Mouse (Mus musculus): ENCODE results near the gene Sdhaf2. TPM values are rescaled to one million over a fixed set of nuclear protein-coding genes. Genes with fewer than 3 reads are reported as not detected.

The Sdhaf2 gene
- polyA plus RNA-seq, 1 experiment = 65.1 TPM

- H3K27ac ChIP-seq (ENCODE audit: insufficient read depth, low read length) = no peak overlapping the region
- H3K4me1 ChIP-seq (ENCODE audit: control insufficient read depth, insufficient read depth, low read length) = peaks cover 2% of the 10 kb centered on the region; the same call in 1 of the 2 replicates
- TF ChIP-seq POLR2A (IDR thresholded peaks at IDR 0.05; ENCODE audit: extremely low read depth, insufficient read depth, low read length) = no peak
- no peak for TF ChIP-seq CTCF (IDR thresholded peaks at IDR 0.05; ENCODE audit: extremely low read depth, insufficient read depth, low read length)
- no peak overlapping the region for H3K4me3 ChIP-seq (ENCODE audit: insufficient read depth, low read length)
Measured at GRCm38 (mm10) chr19:10469171-10469658, 56.7 kb downstream of the Sdhaf2 start.

GRCm38 (mm10) chr19:10464427-10464826 lies 61.5 kb downstream of the Sdhaf2 start:
- H3K4me1 ChIP-seq (ENCODE audit: control insufficient read depth, insufficient read depth, low read length) = peaks cover 2% of the 10 kb centered on the region; the same call in 1 of the 2 replicates
- H3K27ac ChIP-seq (ENCODE audit: insufficient read depth, low read length) = no peak overlapping the region
- TF ChIP-seq POLR2A (IDR thresholded peaks at IDR 0.05; ENCODE audit: extremely low read depth, insufficient read depth, low read length) (no peak), CTCF (IDR thresholded peaks at IDR 0.05; ENCODE audit: extremely low read depth, insufficient read depth, low read length) (no peak)
- no peak overlapping the region for H3K4me3 ChIP-seq (ENCODE audit: insufficient read depth, low read length)

DNA sequence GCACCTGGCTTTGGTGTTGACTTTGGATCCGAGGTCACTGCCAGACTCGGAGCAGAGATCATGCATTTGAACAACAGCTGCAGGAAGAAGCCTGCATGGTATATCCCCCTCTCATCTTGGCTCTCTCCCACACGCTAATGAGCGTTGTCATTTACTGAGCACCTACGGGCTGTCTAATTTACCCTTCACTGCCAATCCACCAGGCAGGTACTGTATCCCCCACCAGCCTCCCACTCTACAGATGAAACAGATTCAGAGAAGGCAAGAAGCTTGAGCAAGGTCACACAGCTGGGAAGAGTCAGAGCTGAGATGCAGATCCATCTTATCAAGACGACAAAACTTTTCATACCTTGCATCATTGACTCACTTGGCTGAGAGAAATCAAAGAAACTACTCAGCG lies 64.4 kb downstream of the Sdhaf2 start:
- TF ChIP-seq POLR2A (IDR thresholded peaks at IDR 0.05; ENCODE audit: extremely low read depth, insufficient read depth, low read length) = no peak
- TF ChIP-seq CTCF (IDR thresholded peaks at IDR 0.05; ENCODE audit: extremely low read depth, insufficient read depth, low read length) = no peak
- Histone ChIP-seq H3K4me1 (ENCODE audit: control insufficient read depth, insufficient read depth, low read length) (no peaks in the 10 kb centered on the region), H3K4me3 (ENCODE audit: insufficient read depth, low read length) (no peak overlapping the region), H3K27ac (ENCODE audit: insufficient read depth, low read length) (no peak overlapping the region)

DNA sequence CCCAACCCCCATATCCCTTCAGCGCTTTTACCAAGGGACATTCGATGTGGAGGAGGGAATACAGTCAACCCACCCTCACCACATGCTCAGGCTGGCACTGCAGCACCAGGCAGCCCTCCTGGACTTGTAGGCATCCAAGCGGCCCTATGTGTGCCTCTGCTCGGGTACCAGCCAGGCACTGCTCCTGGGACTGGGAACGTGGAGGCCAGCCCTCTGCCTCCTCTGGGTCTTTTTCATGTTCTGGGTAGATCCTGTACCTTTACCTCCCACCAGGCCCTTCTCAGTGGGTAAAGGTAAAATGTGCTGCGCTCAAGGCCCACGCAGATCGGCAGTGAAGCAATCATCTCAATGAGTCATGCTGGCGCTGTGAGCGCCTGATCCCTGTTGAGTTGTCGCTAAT lies 66.0 kb downstream of the Sdhaf2 start:
- Histone ChIP-seq H3K4me1 (ENCODE audit: control insufficient read depth, insufficient read depth, low read length) (no peaks in the 10 kb centered on the region), H3K27ac (ENCODE audit: insufficient read depth, low read length) (0 out of 2 replicates have a peak overlapping the region, but pooled peaks have one; percentile 16), H3K4me3 (ENCODE audit: insufficient read depth, low read length) (no peak overlapping the region)
- TF ChIP-seq POLR2A (IDR thresholded peaks at IDR 0.05; ENCODE audit: extremely low read depth, insufficient read depth, low read length) = no peak
- no peak for TF ChIP-seq CTCF (IDR thresholded peaks at IDR 0.05; ENCODE audit: extremely low read depth, insufficient read depth, low read length)

- Histone ChIP-seq H3K4me1 (ENCODE audit: control insufficient read depth, insufficient read depth, low read length) (no peaks in the 10 kb centered on the region), H3K27ac (ENCODE audit: insufficient read depth, low read length) (0 out of 2 replicates have a peak overlapping the region, but pooled peaks have one; percentile 4), H3K4me3 (ENCODE audit: insufficient read depth, low read length) (0 out of 2 replicates have a peak overlapping the region, but pooled peaks have one; percentile 0)
- TF ChIP-seq POLR2A (IDR thresholded peaks at IDR 0.05; ENCODE audit: extremely low read depth, insufficient read depth, low read length) (no peak), CTCF (IDR thresholded peaks at IDR 0.05; ENCODE audit: extremely low read depth, insufficient read depth, low read length) (no peak)
Measured at GRCm38 (mm10) chr19:10458096-10458495, 67.8 kb downstream of the Sdhaf2 start.

- peak overlapping the region; percentile 0; the same call in 1 of the 2 replicates for H3K4me3 ChIP-seq (ENCODE audit: insufficient read depth, low read length)
- TF ChIP-seq POLR2A (IDR thresholded peaks at IDR 0.05; ENCODE audit: extremely low read depth, insufficient read depth, low read length) (no peak), CTCF (IDR thresholded peaks at IDR 0.05; ENCODE audit: extremely low read depth, insufficient read depth, low read length) (no peak)
- H3K4me1 ChIP-seq (ENCODE audit: control insufficient read depth, insufficient read depth, low read length) = no peaks in the 10 kb centered on the region
- H3K27ac ChIP-seq (ENCODE audit: insufficient read depth, low read length) = no peak overlapping the region
Measured at GRCm38 (mm10) chr19:10457484-10457800, 68.5 kb downstream of the Sdhaf2 start.

DNA sequence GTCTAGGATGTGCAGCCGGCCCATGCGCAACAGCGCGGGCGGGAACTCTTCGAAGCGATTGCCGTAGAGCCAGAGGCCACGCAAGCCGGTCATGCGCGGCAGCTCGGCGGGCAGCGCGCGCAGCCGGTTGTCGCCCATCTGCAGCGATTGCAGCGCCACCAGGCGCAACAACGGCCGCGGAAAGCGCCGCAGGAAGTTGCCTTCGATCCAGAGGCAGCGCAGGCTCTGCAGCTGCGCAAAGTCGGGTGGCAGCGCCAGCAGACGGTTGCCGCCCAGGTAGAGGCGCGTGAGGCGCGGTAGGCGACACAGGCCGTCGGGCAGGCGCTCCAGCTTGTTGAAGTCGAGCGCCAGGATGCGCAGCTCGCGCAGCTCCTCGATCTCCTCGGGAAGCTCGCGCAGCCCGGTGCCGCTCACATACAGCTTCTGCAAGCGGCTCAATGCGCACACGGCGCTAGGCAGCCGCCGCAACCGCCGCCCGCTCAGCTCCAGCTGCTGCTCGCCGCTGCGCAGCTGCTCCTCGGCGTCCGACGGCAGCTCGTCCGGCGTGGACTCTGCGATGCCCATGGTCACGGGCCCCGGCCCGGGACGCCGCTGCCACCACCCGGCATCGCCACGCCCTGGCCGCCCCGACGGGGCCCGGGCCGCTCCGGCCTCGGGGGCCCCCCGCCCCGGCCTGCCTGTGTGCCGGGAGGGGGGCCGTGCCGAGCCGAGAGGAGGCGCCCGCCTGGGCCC lies 69.0 kb downstream of the Sdhaf2 start, which contains the start of gene Lrrc10b:
Lrrc10b (minus strand) TSS at position 722 of the 732 bp plus-strand sequence.
- peak within 1 kb of the TSS; percentile 9 for H3K4me3 ChIP-seq (ENCODE audit: insufficient read depth, low read length)
- H3K27ac ChIP-seq (ENCODE audit: insufficient read depth, low read length) = peak within 1 kb of the TSS; percentile 38; the same call in 1 of the 2 replicates
- H3K4me1 ChIP-seq (ENCODE audit: control insufficient read depth, insufficient read depth, low read length) = no peaks in the 10 kb centered on the region
- TF ChIP-seq CTCF (IDR thresholded peaks at IDR 0.05; ENCODE audit: extremely low read depth, insufficient read depth, low read length) (no peak), POLR2A (IDR thresholded peaks at IDR 0.05; ENCODE audit: extremely low read depth, insufficient read depth, low read length) (no peak)

DNA sequence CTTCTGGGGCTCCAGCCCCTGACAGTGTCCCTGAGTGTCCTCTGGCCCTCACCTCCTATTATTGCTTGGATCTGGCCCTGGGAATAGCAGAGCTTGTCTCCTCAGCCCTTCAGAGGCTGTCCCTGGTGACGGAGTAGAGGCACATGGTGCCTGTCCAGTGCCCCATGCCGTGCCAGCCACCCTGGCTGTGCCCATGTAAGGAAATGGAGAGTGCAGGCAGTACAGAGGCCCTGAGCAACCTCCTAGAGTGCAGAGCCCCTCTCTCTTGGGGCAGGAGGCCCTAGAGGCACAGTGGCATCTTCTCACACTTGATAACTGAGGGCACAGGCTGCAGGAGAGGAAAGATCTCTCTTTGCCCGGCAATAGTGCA lies 70.5 kb downstream of the Sdhaf2 start:
- Histone ChIP-seq H3K4me3 (ENCODE audit: insufficient read depth, low read length) (peak overlapping the region; percentile 9), H3K27ac (ENCODE audit: insufficient read depth, low read length) (no peak overlapping the region)

GRCm38 (mm10) chr19:10454718-10455436 lies 71.1 kb downstream of the Sdhaf2 start:
- TF ChIP-seq CTCF (IDR thresholded peaks at IDR 0.05; ENCODE audit: extremely low read depth, insufficient read depth, low read length) (no peak), POLR2A (IDR thresholded peaks at IDR 0.05; ENCODE audit: extremely low read depth, insufficient read depth, low read length) (no peak)
- no peak overlapping the region for H3K27ac ChIP-seq (ENCODE audit: insufficient read depth, low read length)
- H3K4me1 ChIP-seq (ENCODE audit: control insufficient read depth, insufficient read depth, low read length) = no peaks in the 10 kb centered on the region
- peak overlapping the region; percentile 9; the same call in 1 of the 2 replicates for H3K4me3 ChIP-seq (ENCODE audit: insufficient read depth, low read length)

More for the DNA sequence above, 70.5 kb downstream of the Sdhaf2 start:
- TF ChIP-seq CTCF (IDR thresholded peaks at IDR 0.05; ENCODE audit: extremely low read depth, insufficient read depth, low read length) (no peak), POLR2A (IDR thresholded peaks at IDR 0.05; ENCODE audit: extremely low read depth, insufficient read depth, low read length) (no peak)
- no peaks in the 10 kb centered on the region for H3K4me1 ChIP-seq (ENCODE audit: control insufficient read depth, insufficient read depth, low read length)

Other genes starting within 250 kb of the Sdhaf2 start
- 69.9 and 75.1 TPM in 2 replicates for gene Dagla, start 221.3 kb downstream of the Sdhaf2 start, polyA plus RNA-seq (2012; rRNA removed)
- 213 and 252 TPM in 2 replicates for gene Syt7, start 137.1 kb downstream of the Sdhaf2 start, polyA plus RNA-seq (2012; rRNA removed)
- 9.5 and 24.2 TPM in 2 replicates for gene Lrrc10b, start 68.7 kb downstream of the Sdhaf2 start, polyA plus RNA-seq (2012; rRNA removed)
- 1.4 and 2.5 TPM in 2 replicates for gene Ppp1r32, start 43.2 kb downstream of the Sdhaf2 start, polyA plus RNA-seq (2012; rRNA removed)
- 79.6 and 83.0 TPM in 2 replicates for gene Cpsf7, start 876 bp downstream of the Sdhaf2 start, polyA plus RNA-seq (2012; rRNA removed)
- gene Tmem216, start 30.1 kb upstream of the Sdhaf2 start, polyA plus RNA-seq (2012; rRNA removed) = 21.7 TPM in 2 replicates
- 15.1 and 15.5 TPM in 2 replicates for gene Cyb561a3, start 51.0 kb upstream of the Sdhaf2 start, polyA plus RNA-seq (2012; rRNA removed)
- gene Tmem138, start 51.2 kb upstream of the Sdhaf2 start, polyA plus RNA-seq (2012; rRNA removed) = 19.1 and 20.1 TPM in 2 replicates
- gene Ddb1, start 79.2 kb upstream of the Sdhaf2 start, polyA plus RNA-seq (2012; rRNA removed) = 120 and 123 TPM in 2 replicates
- 16.4 and 17.3 TPM in 2 replicates for gene Tkfc, start 79.5 kb upstream of the Sdhaf2 start, polyA plus RNA-seq (2012; rRNA removed)
- gene Vwce, start 108.1 kb upstream of the Sdhaf2 start, polyA plus RNA-seq (2012; rRNA removed) = 0.68 and 0.81 TPM in 2 replicates
- gene Pga5, start 151.9 kb upstream of the Sdhaf2 start, polyA plus RNA-seq (2012; rRNA removed) = not detected in 2 replicates
- 19.1 and 23.1 TPM in 2 replicates for gene Vps37c, start 162.6 kb upstream of the Sdhaf2 start, polyA plus RNA-seq (2012; rRNA removed)
- gene Cd5, start 212.9 kb upstream of the Sdhaf2 start, polyA plus RNA-seq (2012; rRNA removed) = 0.08 TPM in 2 replicates